Mouse (Mus musculus) myocyte (in vitro differentiated cells): ENCODE results near the gene Etfbkmt.

Experiments
- MAX ChIP-seq: IDR thresholded peaks from one replicate; pipeline ENCODE4 v1.6.1; 2011; ENCODE audit warnings: low read depth, mild to moderate bottlenecking, control low read depth
- MYOG ChIP-seq, 3 experiments: IDR thresholded peaks; one replicate each; pipeline ENCODE4 v1.6.1; 2011; ENCODE audit warnings: control low read depth in 2 of 3, low read depth in 2 of 3, mild to moderate bottlenecking in 2 of 3; ENCODE audit not compliant: insufficient read length in 2 of 3, control insufficient read depth in 1 of 3, insufficient read depth in 1 of 3
- POLR2A ChIP-seq: IDR thresholded peaks from one replicate; pipeline ENCODE4 v1.6.1; 2011; ENCODE audit warnings: low read depth, mild to moderate bottlenecking, control low read depth, moderate library complexity; ENCODE audit not compliant: insufficient read length
- REST ChIP-seq: IDR thresholded peaks from one replicate; pipeline ENCODE4 v1.6.1; 2011; ENCODE audit warnings: mild to moderate bottlenecking, control low read depth, moderate library complexity; ENCODE audit not compliant: insufficient read depth, insufficient read length
- USF1 ChIP-seq: IDR thresholded peaks from one replicate; pipeline ENCODE4 v1.6.1; 2011; ENCODE audit warnings: low read depth, mild to moderate bottlenecking, control low read depth, moderate library complexity

DNA sequence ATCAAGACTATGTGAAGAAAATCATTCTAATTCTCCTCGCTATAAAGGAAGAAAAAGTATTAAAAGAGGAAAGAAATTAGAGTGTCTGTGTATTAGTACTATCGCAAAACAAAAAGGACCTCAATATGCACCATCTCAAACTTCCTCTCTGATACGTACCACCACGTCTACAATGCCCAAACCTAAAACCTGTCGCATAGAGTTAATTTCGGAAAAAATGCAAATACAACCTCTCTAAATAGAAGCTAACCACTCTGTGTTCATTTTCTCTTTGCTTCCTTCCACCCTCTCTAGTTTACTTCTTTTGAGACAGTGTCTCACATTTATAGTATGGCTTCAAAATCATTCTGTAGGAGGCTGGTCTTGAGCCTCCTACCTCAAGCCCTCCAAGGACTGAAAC is 47.2 kb upstream of the Etfbkmt start:
- TF ChIP-seq POLR2A (no peak), MAX (no peak), REST (no peak), USF1 (no peak), MYOG (IDR thresholded peaks at IDR 0.05; ENCODE audit: control insufficient read depth in 1 of 3, insufficient read depth in 1 of 3, insufficient read length in 2 of 3, low read depth in 2 of 3) (no peak)
